Mouse (Mus musculus) brain, embryonic 14.5 days (tissue): ENCODE results near the gene Eif4e1b.

Experiments
- CTCF ChIP-seq: fragments of 200-500 bp; IDR thresholded peaks from 2 replicates; pipeline ENCODE4 v1.5.1; 2012; ENCODE audit warnings: inconsistent platforms, mild to moderate bottlenecking, moderate library complexity, borderline replicate concordance; ENCODE audit not compliant: insufficient read depth, insufficient read length; ENCODE audit errors: extremely low read depth
- POLR2A ChIP-seq: fragments of 200-500 bp; IDR thresholded peaks from 2 replicates; pipeline ENCODE4 v1.6.1; 2012; ENCODE audit warnings: mild to moderate bottlenecking, inconsistent platforms, borderline replicate concordance; ENCODE audit not compliant: poor library complexity, insufficient read depth, insufficient read length, severe bottlenecking; ENCODE audit errors: extremely low read depth

DNA sequence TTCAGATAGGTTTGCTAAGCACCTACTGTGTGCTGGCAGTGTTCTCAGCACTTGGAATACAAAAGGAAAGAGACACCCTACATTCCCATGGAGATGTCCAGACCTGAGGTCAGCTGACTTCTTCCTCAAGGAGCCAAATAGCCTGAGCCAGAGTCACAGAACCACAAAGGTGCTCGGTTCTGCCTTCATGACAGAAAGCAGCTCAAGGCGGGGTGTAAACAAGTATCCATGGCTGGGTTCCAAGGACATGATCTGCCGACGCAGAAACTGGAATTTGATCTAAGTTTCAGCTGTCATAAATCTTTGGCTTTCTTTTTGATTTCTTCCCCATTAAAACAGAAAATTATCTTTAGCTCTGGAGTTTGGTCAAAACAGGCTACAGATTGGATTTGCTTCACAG lies 16.4 kb downstream of the Eif4e1b start:
- TF ChIP-seq POLR2A (no peak), CTCF (no peak)
